Mouse (Mus musculus) limb, embryonic 11.5 days (tissue): ENCODE data around the gene Adam19. TPM values are rescaled to one million over a fixed set of nuclear protein-coding genes. Genes with fewer than 3 reads are reported as not detected.

Experiments used
- ATAC-seq: fragments of 200-750 bp; cut with Nextera tagmentation; 2 replicates; pipeline ENCODE4 v1.8.0; 2017; ENCODE audit warnings: low read depth; ENCODE audit not compliant: insufficient number of reproducible peaks, low FRiP score, low TSS enrichment
- DNase-seq: peaks from one replicate; pipeline ENCODE4 v3.0.0-alpha.2; 2015; ENCODE audit warnings: low spot score
- H3K27ac ChIP-seq: fragments of 300-500 bp; sonication (generic); replicated peaks from 2 replicates; pipeline ENCODE4 v1.5.1; 2014; ENCODE audit warnings: low read depth, mild to moderate bottlenecking, low read length
- H3K27me3 ChIP-seq: fragments of 300-500 bp; sonication (generic); 2 replicates; pipeline ENCODE4 v1.6.1; 2014; ENCODE audit warnings: mild to moderate bottlenecking, low read length, mixed read lengths; ENCODE audit not compliant: control insufficient read depth, insufficient read depth
- H3K36me3 ChIP-seq: fragments of 300-500 bp; sonication (generic); 2 replicates; pipeline ENCODE4 v1.6.1; 2014; ENCODE audit warnings: mild to moderate bottlenecking, low read length, moderate library complexity, mixed read lengths; ENCODE audit not compliant: control insufficient read depth, insufficient read depth
- H3K4me1 ChIP-seq: fragments of 300-500 bp; sonication (generic); 2 replicates; pipeline ENCODE4 v1.6.1; 2014; ENCODE audit warnings: low read length, mixed read lengths; ENCODE audit not compliant: control insufficient read depth, insufficient read depth
- H3K4me2 ChIP-seq: fragments of 300-500 bp; sonication (generic); 2 replicates; pipeline ENCODE4 v1.6.1; 2014; ENCODE audit warnings: low read depth, mild to moderate bottlenecking, moderate library complexity; ENCODE audit not compliant: severe bottlenecking
- H3K4me3 ChIP-seq: fragments of 300-500 bp; sonication (generic); 2 replicates; pipeline ENCODE4 v1.5.1; 2014; ENCODE audit warnings: low read depth, low read length
- H3K9ac ChIP-seq: fragments of 300-500 bp; sonication (generic); 2 replicates; pipeline ENCODE4 v1.6.1; 2014; ENCODE audit warnings: mild to moderate bottlenecking, low read length
- H3K9me3 ChIP-seq: fragments of 300-500 bp; sonication (generic); 2 replicates; pipeline ENCODE4 v1.6.1; 2016; ENCODE audit warnings: low read length; ENCODE audit not compliant: control insufficient read depth
- WGBS: fragments of 180-500 bp; shearing (Covaris S2); extraction: QIAGEN DNeasy Blood & Tissue Kit; methylation state at CpG from one replicate; pipeline ENCODE4 v1.1.7; 2014; 5-methylcytosine and 5-hydroxymethylcytosine counted together
- polyA plus RNA-seq: library from polyadenylated mRNA; unstranded; fragments of >200 nt; fragmentation: Nextera tagmentation; extraction: Ambion mirVana; gene quantifications from 2 replicates; pipeline ENCODE4 v1.2.1, GENCODE M21; 2014

Adam19 gene
- polyA plus RNA-seq, 1 experiment from 2014 or later: 11.0 TPM

GRCm38 (mm10) chr11:46128548-46128945 lies 72.8 kb downstream of the Adam19 start:
- H3K9ac ChIP-seq: no peak overlapping the region
- no peaks in the 10 kb centered on the region for H3K4me1 ChIP-seq
- DNase-seq: peak; percentile 63
- H3K4me2 ChIP-seq: no peak overlapping the region
- ATAC-seq: no peak
- no peak overlapping the region for H3K27ac ChIP-seq
- no peaks in the 10 kb centered on the region for H3K27me3 ChIP-seq
- WGBS: 68% methylated on average over 9 of the region's 9 CpGs
- no peaks in the 10 kb centered on the region; the same call in 1 of the 2 replicates for H3K36me3 ChIP-seq
- no peaks in the 10 kb centered on the region for H3K9me3 ChIP-seq
- no peak overlapping the region for H3K4me3 ChIP-seq

- Histone ChIP-seq H3K36me3 (no peaks in the 10 kb centered on the region; the same call in 1 of the 2 replicates), H3K4me1 (no peaks in the 10 kb centered on the region), H3K27me3 (no peaks in the 10 kb centered on the region), H3K4me2 (no peak overlapping the region), H3K4me3 (no peak overlapping the region), H3K9me3 (no peaks in the 10 kb centered on the region), H3K27ac (no peak overlapping the region), H3K9ac (no peak overlapping the region)
- no peak for DNase-seq
- ATAC-seq: no peak
- 94% methylated on average over 17 of the region's 17 CpGs for WGBS
Observed at GRCm38 (mm10) chr11:46131022-46131986, 75.5 kb downstream of the Adam19 start.

- peaks cover 4% of the 10 kb centered on the region; the same call in 1 of the 2 replicates for H3K36me3 ChIP-seq
- ATAC-seq: no peak
- H3K9ac ChIP-seq: no peak overlapping the region
- no peak overlapping the region for H3K27ac ChIP-seq
- H3K4me3 ChIP-seq: no peak overlapping the region
- H3K9me3 ChIP-seq: no peaks in the 10 kb centered on the region
- no peak for DNase-seq
- no peak overlapping the region for H3K4me2 ChIP-seq
- no peaks in the 10 kb centered on the region for H3K27me3 ChIP-seq
- H3K4me1 ChIP-seq: no peaks in the 10 kb centered on the region
- 84% methylated on average over 2 of the region's 2 CpGs for WGBS
Observed at GRCm38 (mm10) chr11:46134899-46135298, 79.1 kb downstream of the Adam19 start.

GRCm38 (mm10) chr11:46143342-46143741 lies 87.5 kb downstream of the Adam19 start:
- DNase-seq (no peak), ATAC-seq (no peak)
- Histone ChIP-seq H3K4me2 (no peak overlapping the region), H3K27me3 (no peaks in the 10 kb centered on the region), H3K36me3 (peaks cover 7% of the 10 kb centered on the region; the same call in 1 of the 2 replicates), H3K4me1 (no peaks in the 10 kb centered on the region), H3K9me3 (no peaks in the 10 kb centered on the region), H3K4me3 (no peak overlapping the region), H3K27ac (no peak overlapping the region), H3K9ac (no peak overlapping the region)
- 83% methylated on average over 6 of the region's 6 CpGs for WGBS

- H3K36me3 ChIP-seq: peaks cover 7% of the 10 kb centered on the region; the same call in 1 of the 2 replicates
Observed at GRCm38 (mm10) chr11:46145163-46145875, 89.5 kb downstream of the Adam19 start.

GRCm38 (mm10) chr11:46146619-46147018 lies 90.8 kb downstream of the Adam19 start:
- peaks cover 5% of the 10 kb centered on the region; the same call in 1 of the 2 replicates for H3K36me3 ChIP-seq
- H3K9ac ChIP-seq: no peak overlapping the region
- no peaks in the 10 kb centered on the region for H3K9me3 ChIP-seq
- no peak for DNase-seq
- H3K27ac ChIP-seq: no peak overlapping the region
- no peak for ATAC-seq
- no peaks in the 10 kb centered on the region for H3K27me3 ChIP-seq
- no peak overlapping the region for H3K4me3 ChIP-seq
- 96% methylated on average over 5 of the region's 5 CpGs for WGBS
- no peak overlapping the region for H3K4me2 ChIP-seq
- no peaks in the 10 kb centered on the region for H3K4me1 ChIP-seq

More at GRCm38 (mm10) chr11:46145163-46145875, 89.5 kb downstream of the Adam19 start:
- no peak for DNase-seq
- no peak for ATAC-seq
- Histone ChIP-seq H3K4me3 (no peak overlapping the region), H3K4me2 (no peak overlapping the region), H3K4me1 (no peaks in the 10 kb centered on the region), H3K27ac (no peak overlapping the region), H3K9me3 (no peaks in the 10 kb centered on the region), H3K9ac (no peak overlapping the region), H3K27me3 (no peaks in the 10 kb centered on the region)
- 88% methylated on average over 11 of the region's 11 CpGs for WGBS

- ATAC-seq (no peak), DNase-seq (no peak)
- H3K9me3 ChIP-seq: no peaks in the 10 kb centered on the region
- H3K9ac ChIP-seq: no peak overlapping the region
- WGBS: 87% methylated on average over 8 of the region's 8 CpGs
- H3K36me3 ChIP-seq: no peaks in the 10 kb centered on the region
- no peaks in the 10 kb centered on the region for H3K27me3 ChIP-seq
- H3K4me3 ChIP-seq: no peak overlapping the region
- H3K4me1 ChIP-seq: no peaks in the 10 kb centered on the region
- no peak overlapping the region for H3K4me2 ChIP-seq
- no peak overlapping the region for H3K27ac ChIP-seq
Observed at GRCm38 (mm10) chr11:46156945-46157344, 101.2 kb downstream of the Adam19 start.

GRCm38 (mm10) chr11:46157462-46157861 lies 101.7 kb downstream of the Adam19 start:
- H3K36me3 ChIP-seq: no peaks in the 10 kb centered on the region
- no peak overlapping the region for H3K4me3 ChIP-seq
- DNase-seq (no peak), ATAC-seq (no peak)
- no peak overlapping the region for H3K9ac ChIP-seq
- no peak overlapping the region for H3K27ac ChIP-seq
- H3K4me1 ChIP-seq: no peaks in the 10 kb centered on the region
- no peaks in the 10 kb centered on the region for H3K9me3 ChIP-seq
- H3K27me3 ChIP-seq: no peaks in the 10 kb centered on the region
- H3K4me2 ChIP-seq: no peak overlapping the region
